In the genomic region with DNA sequence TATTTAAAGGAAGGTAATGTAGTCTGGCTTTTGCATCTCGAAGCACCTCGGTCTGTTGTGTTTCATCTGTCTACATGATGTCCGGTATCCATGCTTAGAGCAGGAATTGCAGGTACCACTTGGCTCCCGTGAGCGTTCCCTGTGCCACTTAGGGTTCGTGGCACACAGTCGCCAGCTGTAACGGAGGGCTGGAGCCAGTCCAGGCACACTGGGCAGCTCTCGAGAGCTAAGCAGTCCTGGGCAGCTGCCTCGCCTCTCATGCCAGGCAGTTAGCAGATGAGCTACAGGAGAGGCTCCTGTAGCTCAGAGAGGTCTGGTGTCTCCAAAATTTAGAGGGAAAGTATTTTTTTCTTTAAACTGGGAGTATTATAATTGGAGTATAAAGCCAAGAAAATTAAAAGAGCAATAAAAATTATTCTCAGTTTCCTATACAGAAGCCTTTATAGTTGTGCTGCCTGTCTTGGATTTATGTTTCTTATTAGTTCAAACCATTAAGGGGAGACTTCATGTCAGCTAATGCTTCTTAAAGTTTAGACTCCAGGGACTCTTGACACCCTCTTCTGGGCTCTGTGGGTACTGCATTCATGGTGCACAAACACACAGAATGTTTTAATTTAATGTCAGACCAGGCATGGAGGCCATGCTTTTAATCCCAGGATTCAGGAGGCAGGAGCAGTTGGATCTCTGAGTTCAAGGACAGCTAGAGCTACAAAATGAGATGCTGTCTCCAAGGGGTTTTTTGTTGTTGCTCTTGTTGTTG, we compare ENCODE assay signal across 8 mouse cellular contexts. TPM values are rescaled to one million over a fixed set of nuclear protein-coding genes. Genes with fewer than 3 reads are reported as not detected.
A peak's percentile ranks its signal among the peaks of the same experiment; 100 is the strongest.
DNase-seq lines count a peak whose midpoint lies in the region; TF ChIP-seq lines count a peak whose summit lies in the region.

No protein-coding gene starts in this region.

- WGBS in kidney, adult 2 months: 65% methylated on average over 10 of the region's 10 CpGs

- no peak overlapping the region for H3K4me3 ChIP-seq in kidney, adult 2 months (ENCODE audit: insufficient read depth, low read depth, low read length)

- peak; percentile 20; the same call in 1 of the 2 replicates for TF ChIP-seq CTCF in kidney, adult 2 months (conservative IDR thresholded peaks at IDR 0.05; ENCODE audit: insufficient read depth, insufficient read length, low read depth, low read length)

- no peak for TF ChIP-seq POLR2A in kidney, adult 2 months (IDR thresholded peaks at IDR 0.05; ENCODE audit: low read depth, low read length)

- intact Hi-C loops in heart, postnatal 36 days (cut with DNase I): no loop called here

- H3K27ac ChIP-seq in kidney, adult 2 months (ENCODE audit: insufficient read depth, low read depth, low read length): no peak overlapping the region

- no peaks in the 10 kb centered on the region; the same call in 1 of the 2 replicates for H3K36me3 ChIP-seq in kidney, adult 2 months (ENCODE audit: control insufficient read depth, insufficient read depth, low read length)

- peaks cover 11% of the 10 kb centered on the region for H3K4me1 ChIP-seq in kidney, adult 2 months (ENCODE audit: control insufficient read depth, insufficient read depth, low read length)

- peak; percentile 50 for DNase-seq in kidney, adult 2 months
- DNase-seq in kidney, postnatal 14 days: no peak
- peak; percentile 78 to 82 for DNase-seq in B cell, adult 2 months
- DNase-seq in MEL-GATA-1-ER (ENCODE audit: extremely low read depth, low read depth): peak; percentile 39
- peak; percentile 37 to 49 for DNase-seq in heart, postnatal 36 days
- peak; percentile 59 for DNase-seq in retina, embryonic 14.5 days (ENCODE audit: low spot score)
- no peak for DNase-seq in neural tube, embryonic 10.5 days (ENCODE audit: extremely low spot score, low spot score)
- DNase-seq in urinary bladder, adult 18-20 months (ENCODE audit: low spot score in 2 of 2): no peak

- no peaks in the 10 kb centered on the region for H3K27me3 ChIP-seq in kidney, adult 2 months (replicated peaks; ENCODE audit: control insufficient read depth, insufficient read depth, low read length)

RNA-seq across cellular contexts. Expression of a gene that starts 24.0 kb away (rescaled TPM):
- polyA plus RNA-seq in kidney, adult 2 months (2012; rRNA removed): 0.08 and 0.09 TPM in 2 replicates
- total RNA-seq in heart, postnatal 36 days (2021): under 1 TPM; 0.14 to 0.19 TPM

RNA-seq across cellular contexts. Expression of a gene that starts 35.5 kb away (rescaled TPM):
- polyA plus RNA-seq in kidney, adult 2 months (2012; rRNA removed): 0.24 and 3.5 TPM in 2 replicates
- total RNA-seq in heart, postnatal 36 days (2021): under 1 TPM; 0.28 to 0.30 TPM

RNA-seq across cellular contexts. Expression of a gene that starts 41.7 kb away (rescaled TPM):
- polyA plus RNA-seq in kidney, adult 2 months (2012; rRNA removed): 102 and 118 TPM in 2 replicates
- total RNA-seq in heart, postnatal 36 days (2021): 10 to 100 TPM; 17.4 to 19.5 TPM

RNA-seq across cellular contexts. Expression of a gene that starts 55.9 kb away (rescaled TPM):
- polyA plus RNA-seq in kidney, adult 2 months (2012; rRNA removed): 2.2 and 2.3 TPM in 2 replicates
- under 1 TPM; 0.42 to 0.51 TPM for total RNA-seq in heart, postnatal 36 days (2021)

Comparison
In these comparisons a context has a peak if more than half of its experiments do, and no peak if none do; other contexts are left out.
1. DNase-seq: peak in kidney, adult 2 months (single experiment), B cell, adult 2 months (2 of 2), MEL-GATA-1-ER (single experiment), heart, postnatal 36 days (2 of 2) and retina, embryonic 14.5 days (single experiment); none in kidney, postnatal 14 days (single experiment), neural tube, embryonic 10.5 days (single experiment) and urinary bladder, adult 18-20 months (0 of 2).